Mouse (Mus musculus) R1 (cell line): Measurements from ENCODE around the gene Cpsf7.
A peak's percentile ranks its signal among the peaks of the same experiment; 100 is the strongest.

ENCODE experiments used
- DNase-seq: peaks from one replicate; pipeline ENCODE4 v3.0.0-alpha.2; 2018; ENCODE audit warnings: low read depth, low spot score

The Cpsf7 gene

DNA sequence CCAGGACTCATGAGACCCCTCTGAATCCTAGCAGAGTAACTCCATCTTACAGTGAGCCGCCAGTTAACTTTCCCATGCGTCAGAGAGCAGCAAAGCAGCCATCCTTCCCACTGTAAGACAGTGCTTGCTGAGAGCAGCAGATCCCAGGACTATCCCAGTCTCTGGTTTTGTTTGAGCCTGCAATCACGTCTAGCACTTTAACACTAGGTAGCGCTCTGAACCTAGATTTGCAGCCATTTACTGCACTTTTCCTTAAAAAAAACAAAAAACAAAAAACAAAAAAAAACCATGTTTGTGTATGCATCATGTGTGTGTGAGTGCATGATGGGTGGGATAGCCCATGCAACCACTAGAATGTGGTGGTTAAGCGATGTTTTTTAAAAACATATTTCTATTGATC, 35.0 kb downstream of the Cpsf7 start:
- DNase-seq = peak; percentile 46

DNA sequence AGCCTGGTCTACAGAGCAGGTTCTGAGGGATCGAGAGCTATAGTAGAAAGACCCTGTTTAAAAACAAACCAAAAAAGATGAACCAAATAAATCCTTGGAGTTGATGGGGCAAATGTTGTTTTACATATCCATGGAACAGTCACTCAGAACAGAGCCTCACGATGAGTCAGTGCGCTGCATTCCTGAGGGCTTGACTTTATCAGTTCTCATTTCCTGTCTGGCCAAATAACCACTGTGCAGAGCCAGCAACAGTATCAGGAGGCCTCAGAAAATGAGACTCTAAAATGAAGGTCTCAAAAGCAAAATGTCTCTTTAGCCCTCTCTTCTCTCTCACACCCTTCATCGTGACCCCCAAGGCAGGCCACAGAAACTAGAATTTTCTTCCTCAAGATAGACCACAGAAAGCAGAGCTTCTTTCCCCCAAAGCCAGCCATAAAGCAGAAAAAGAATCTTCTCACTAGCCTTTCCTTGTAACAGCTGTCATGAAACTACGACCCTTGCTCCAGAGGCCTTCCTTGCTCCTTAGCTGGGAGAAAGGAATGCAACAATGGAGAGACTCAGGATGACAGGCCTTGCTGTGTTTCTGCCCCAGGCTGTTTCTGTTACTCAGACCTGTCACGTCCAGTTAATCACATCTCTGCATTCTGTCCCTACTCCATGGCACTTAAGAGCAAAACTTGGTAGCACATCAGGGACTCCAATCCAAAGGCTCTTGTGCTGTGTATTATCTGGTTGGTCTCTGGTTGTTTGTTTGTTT, 36.7 kb downstream of the Cpsf7 start:
- DNase-seq = no peak

DNA sequence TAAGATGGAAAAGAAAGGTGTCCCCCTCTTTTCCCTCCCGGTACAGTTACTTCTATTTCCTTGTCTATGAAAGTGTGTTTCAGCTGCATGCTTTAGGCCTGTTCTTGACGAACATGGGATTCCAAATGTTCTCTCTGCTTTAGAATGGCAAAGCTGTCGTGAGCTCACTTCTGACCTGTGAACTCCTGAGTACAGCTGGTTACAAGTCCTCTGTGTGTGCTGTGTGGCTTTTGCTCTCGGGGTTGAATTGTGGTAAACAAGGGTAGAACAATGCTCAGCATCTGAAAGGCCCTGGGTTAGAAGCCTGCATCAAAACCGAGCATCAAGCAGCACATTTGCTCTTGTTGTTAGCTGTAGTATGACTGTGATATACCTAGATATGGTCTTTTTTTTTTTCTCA, 37.3 kb downstream of the Cpsf7 start:
- DNase-seq = no peak

DNA sequence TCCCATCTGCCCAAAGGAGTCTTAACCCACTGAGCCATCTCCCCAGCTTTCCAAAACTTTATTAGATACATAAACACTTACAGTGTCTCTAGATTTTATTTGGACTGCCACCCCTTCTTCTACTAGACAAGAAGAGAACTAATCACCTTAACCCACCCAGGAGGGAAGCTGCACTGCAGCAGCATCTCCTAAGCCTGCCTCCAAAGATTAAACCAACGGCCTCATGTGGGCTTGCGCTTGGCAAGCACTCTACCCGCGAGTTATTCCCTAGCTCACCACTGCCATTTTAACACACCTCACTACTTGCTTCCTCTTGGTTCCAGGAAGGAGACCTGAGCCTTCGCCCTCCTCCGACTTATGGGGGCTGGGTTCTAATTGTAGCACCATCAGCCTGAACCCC, 39.2 kb downstream of the Cpsf7 start:
- DNase-seq = no peak

DNA sequence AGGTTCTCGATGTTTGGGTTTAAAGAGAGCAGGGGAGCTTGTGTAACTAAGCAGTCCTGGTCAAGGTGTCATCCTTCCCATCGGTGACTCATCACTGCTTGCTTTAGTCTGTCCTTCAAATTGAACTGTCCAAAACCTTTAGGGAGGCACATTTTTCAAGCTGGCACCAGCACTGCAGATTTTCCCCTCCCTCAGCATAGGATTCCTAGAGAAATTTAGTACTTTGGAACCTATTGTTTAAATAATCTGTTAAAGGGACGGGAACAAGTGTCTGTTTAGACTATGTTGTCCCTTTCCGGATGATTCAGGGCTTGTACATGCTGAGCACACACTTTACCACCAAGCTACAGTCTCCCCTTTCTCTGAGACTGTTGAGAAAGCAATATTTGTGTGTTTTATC, 40.2 kb downstream of the Cpsf7 start:
- no peak for DNase-seq

DNA sequence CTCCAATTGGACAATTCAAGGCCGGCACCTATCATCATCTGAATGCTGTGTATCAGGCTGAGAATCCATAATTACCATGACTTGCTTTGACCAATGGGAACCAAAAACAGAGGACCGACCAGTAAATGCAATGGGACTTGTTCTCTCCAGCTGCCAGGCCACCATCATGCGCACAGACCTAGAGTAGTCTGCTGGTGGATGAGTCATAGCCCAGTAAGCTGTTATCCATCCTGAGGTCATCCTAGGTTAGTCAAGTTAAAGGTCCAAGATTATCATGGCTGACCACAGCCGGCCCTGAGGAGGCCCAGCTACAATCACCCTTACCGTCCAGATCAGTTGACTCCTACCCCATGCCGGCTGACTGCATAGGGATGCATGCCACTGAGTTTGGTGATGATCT, 44.6 kb downstream of the Cpsf7 start:
- no peak for DNase-seq

DNA sequence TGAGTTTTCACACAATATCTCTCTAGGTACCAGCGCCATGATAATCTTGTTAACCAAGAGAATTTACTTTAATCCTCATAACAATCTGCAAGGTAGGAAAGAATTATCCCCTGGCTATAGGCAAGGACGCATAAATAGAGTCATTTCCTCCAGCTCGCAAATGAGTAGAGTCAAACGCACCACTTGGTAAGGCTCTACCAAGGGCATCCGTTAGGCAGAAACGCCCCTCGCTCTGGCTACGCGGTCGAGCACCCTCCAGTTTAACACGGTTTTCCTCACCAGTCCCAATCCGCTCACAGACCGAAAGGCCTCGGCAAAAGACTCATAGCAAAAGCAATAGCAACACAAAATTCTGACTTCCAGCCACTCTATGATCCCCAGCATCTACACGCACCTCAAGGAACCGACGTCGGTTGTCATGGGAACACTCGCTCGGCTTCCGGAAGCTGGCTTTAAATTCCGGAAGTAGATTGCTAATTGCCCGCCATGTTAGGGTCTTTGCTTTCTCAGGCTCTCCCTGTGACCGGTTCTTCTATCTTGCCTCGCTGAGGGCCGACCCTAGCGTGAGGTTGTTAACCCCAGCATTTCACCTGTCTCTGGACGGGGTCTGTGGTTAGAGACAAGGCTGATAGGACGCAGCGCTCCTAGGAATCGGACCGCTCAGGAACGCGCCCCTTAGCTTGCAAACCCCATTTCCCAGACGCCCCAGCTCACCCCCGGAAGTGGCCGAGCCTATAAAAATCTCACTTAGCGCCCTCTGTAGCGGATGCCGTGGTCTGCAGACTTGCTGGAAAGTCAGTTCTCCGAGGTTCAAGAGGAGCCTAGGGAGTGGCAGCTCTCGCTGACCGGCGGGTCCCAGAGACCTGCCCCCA, 51.9 kb downstream of the Cpsf7 start, which contains the start of the genes Cyb561a3 and Tmem138:
Gene Cyb561a3, plus strand, starts transcription at position 483 of the 872 bp plus-strand sequence.
Gene Tmem138, minus strand, starts transcription at position 673 of the 872 bp plus-strand sequence.
- DNase-seq = peak; percentile 97

DNA sequence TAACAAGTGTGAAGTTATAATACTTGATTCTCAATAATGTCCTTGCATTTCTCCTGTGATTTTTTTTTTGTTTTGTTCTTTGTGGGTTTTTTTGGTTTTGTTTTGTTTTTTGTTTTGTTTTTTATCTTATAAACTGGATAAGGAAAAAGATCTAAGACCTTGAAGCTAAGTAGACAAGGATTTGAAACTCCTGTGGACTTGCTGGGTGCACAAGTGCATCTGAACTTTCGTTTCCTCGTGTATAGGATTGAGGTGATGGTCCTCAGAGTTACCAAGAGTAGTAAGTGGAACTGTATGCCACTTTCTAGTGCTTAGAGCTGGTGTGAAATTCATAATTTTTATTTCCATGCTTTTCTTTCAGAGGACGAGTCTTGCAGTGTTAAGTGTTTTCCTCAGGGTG, 55.0 kb downstream of the Cpsf7 start:
- DNase-seq = no peak

DNA sequence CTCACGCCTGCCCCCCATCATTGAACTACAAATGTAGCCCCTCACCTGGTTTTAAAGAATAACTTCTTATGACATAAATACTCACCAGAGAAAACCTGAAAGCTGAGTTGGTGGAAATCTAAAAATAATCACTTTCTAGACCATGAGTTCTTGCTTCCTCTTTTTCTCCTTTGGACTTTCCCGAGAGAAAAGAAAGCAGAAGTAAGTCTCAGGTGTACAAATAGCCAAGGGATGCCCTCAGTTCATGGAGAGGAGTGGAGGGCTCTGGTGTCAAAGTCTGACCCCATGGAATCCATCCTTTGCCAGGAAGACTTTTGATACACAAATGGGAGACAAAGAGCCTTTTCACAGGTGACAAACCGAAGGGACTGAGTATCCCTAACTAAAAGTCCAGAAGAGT, 55.7 kb downstream of the Cpsf7 start:
- no peak for DNase-seq

DNA sequence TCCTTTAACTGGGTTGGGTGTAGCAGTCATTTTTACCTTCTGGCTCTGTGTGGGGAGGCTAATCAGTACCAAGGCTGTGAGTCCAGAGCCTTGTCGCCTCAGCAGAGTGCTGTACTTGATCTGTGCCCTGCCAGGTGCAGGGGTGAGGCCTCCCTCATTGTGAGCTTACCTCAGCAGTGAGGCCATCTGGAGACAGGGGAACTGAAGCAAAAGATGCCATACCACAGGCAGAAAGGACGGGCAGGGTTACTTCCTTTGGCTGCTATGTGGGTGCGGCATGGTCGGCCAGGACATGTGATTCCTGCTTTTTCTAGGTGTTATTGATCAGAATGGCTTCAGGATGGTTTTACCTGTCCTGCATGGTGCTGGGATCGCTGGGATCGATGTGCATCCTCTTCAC, 56.9 kb downstream of the Cpsf7 start:
- DNase-seq = no peak

DNA sequence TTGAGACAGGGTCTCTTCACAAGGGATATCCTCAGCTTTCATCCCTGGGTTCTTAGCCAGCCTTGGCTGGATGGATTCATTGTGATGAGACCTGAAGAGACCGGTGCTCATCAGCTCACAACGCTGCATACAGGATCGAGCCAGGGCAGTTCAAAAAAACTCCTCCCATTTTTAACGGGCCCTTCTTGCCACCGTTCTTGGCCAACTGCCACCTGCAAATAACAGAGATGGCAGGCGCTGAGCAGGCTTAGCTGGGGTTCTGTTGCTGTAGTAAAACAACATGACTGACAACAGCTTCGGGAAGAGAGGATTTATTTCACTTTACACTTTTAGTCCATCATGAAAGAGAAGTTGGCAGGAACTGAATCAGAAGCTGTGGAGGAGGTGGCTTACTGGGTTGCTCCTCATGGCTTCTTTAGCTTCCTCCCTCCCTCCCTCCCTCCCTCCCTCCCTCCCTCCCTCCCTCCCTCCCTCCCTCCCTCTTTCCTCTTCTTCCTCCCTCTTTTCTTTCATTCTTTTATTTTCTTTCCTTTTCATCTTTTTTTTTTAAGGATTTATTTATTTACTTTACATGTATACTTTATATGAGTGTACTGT, 58.6 kb downstream of the Cpsf7 start:
- DNase-seq = no peak

DNA sequence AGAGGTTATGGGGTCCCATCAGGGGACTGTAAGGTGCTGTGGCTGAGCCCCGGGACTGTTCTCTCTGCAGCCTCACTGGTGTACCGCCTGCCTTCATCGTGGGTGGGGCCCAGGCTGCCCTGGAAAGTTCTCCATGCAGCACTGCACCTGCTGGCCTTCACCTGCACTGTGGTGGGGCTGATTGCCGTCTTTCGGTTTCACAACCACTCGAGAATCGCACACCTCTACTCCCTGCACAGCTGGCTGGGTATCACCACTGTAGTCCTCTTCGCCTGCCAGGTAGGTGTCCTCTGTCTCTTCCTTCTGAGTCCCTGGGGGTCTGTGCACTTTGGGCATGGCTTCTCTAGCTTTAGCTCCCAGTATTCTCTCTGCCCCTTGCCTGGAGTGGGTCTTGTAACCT, 60.0 kb downstream of the Cpsf7 start:
- DNase-seq = no peak

DNA sequence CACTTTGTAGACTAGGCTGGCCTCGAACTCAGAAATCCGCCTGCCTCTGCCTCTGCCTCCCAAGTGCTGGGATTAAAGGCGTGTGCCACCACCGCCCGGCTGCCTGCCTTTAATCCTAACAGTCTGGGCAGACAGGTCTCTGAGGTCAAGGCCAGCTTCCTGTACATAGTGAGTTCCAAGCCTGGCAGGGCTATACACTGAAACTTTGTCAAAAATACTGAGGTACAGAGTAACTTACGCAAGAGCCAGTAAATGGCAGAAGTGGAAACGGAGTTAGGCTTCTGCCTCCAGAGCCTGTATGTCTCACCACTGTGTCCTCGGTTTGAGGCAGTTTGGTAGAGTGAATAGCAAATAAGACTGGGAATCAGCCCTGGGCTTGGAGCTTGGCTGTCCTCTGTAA, 62.2 kb downstream of the Cpsf7 start:
- no peak for DNase-seq

DNA sequence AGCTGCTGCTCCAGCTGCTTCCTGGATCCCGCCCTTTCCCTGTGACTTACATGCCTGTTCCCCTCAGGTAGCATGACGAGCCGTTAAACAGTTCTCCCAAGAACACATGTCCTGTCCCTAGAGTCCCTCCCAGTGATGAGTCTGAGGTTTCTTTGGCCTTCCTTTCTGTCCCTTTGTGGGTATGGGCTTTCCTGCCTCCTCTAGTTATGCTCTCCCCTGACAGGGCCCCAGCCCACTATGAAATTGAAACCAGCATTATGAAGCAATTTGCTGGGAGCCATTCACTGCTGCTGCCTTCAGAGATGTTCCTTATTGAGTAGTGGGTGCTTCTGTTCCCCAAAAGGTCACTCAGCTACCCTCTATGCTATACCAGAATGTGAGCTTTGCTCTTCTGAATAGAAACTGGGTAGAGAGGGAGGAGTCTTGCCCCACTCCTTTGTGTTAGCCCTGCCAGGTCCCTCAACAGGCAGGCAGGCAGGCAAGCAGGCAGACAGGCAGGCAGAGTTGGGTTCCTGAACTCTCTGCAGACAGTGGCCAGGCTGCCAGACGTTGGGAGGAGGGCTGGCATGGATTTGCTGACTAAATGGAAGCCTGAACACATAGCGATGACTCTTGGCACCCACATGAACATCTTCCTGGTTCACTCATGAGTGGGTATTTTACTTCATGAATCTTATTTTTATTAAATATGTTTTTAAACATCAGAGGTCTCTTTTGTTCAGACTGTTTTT, 64.2 kb downstream of the Cpsf7 start:
- DNase-seq = no peak

DNA sequence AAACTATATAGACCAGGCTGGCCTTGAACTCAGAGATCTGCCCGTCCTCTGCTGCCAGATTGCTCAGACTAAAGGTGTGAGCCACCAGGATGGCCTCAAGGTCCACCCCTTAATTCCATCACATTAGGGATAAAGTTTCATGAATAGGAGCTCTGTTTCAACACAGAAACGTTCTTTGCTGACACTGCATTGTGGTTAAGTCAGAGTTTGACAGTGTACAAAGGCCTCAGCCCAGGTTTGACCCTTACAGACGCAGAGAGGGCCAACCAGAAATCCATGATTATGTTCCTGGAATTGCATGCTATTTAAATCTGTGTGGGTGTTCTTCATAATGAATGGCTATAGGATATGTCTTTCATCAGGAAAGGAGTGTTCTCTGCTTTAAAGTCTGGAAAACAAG, 65.2 kb downstream of the Cpsf7 start:
- no peak for DNase-seq

DNA sequence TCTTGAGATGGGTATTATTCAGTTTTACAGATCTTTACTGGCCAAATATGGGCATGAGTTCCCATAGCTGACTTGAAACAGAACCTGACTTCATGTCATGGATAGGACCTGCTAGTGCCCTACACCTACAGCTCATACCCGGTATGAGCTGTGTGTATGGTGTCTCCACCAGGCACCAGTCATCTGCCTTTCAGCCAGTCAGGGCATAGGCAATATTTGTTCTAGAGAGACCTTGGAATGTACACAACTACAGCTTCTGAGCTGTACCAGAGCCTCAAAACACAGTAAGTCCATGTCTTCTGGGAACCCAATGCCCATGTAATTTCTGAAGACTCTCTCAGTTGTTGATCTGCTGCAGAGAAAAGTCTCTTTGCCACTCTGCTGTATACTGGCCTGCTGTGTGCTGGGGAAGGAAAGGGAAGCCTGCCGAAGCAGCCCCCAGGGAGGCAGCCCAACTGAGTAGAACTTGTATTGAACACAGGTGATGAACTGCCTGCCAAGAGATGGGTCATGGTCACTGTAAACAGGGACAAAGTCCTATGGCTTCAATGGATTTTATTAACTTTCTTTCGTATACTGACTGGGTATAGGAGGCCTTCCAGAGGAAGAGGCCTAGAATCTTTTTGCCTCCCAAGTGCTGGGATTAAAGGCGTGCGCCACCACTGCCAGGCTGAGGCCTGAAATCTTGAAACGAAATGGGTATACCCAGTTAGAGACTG, 66.8 kb downstream of the Cpsf7 start:
- DNase-seq = no peak
